Mouse (Mus musculus): ENCODE measurements around the gene Vpreb3. TPM values are rescaled to one million over a fixed set of nuclear protein-coding genes. Genes with fewer than 3 reads are reported as not detected.

Gene Vpreb3
- polyA plus RNA-seq (2015; fragmentation: Nextera tagmentation; extraction: Ambion mirVana): 0.90 and 1.8 TPM in 2 replicates

- Histone ChIP-seq H3K4me2 (no peak within 1 kb of the TSS), H3K27me3 (replicated peaks) (no peaks in the 10 kb centered on the region), H3K4me1 (0 out of 2 replicates have a peak, but pooled peaks cover 4% of the 10 kb centered on the region), H3K9me3 (no peaks in the 10 kb centered on the region), H3K27ac (peak within 1 kb of the TSS; percentile 53), H3K9ac (no peak within 1 kb of the TSS), H3K36me3 (no peaks in the 10 kb centered on the region), H3K4me3 (replicated peaks) (no peak within 1 kb of the TSS)
- 80% methylated on average over 15 of the region's 15 CpGs for WGBS
- no peak for ATAC-seq (ENCODE audit: insufficient read depth, low FRiP score, low read depth)
Measured at GRCm38 (mm10) chr10:75942736-75943477, at the start of gene Vpreb3. Vpreb3 (plus strand) TSS chr10:75943057.

GRCm38 (mm10) chr10:75893089-75893750 lies 49.6 kb upstream of the Vpreb3 start, which contains the start of gene Derl3:
Derl3 (plus strand) TSS chr10:75893413.
- peak within 1 kb of the TSS; percentile 37 for H3K9ac ChIP-seq
- H3K9me3 ChIP-seq: no peaks in the 10 kb centered on the region
- no peaks in the 10 kb centered on the region for H3K27me3 ChIP-seq (replicated peaks)
- no peak within 1 kb of the TSS for H3K27ac ChIP-seq
- ATAC-seq (ENCODE audit: insufficient read depth, low FRiP score, low read depth): peak; percentile 99
- peak within 1 kb of the TSS; percentile 49 for H3K4me3 ChIP-seq (replicated peaks)
- peaks cover 18% of the 10 kb centered on the region for H3K4me1 ChIP-seq
- 1% methylated on average over 51 of the region's 51 CpGs for WGBS
- peaks cover 28% of the 10 kb centered on the region for H3K36me3 ChIP-seq
- peak within 1 kb of the TSS; percentile 97 for H3K4me2 ChIP-seq

GRCm38 (mm10) chr10:75894601-75895000 lies 48.3 kb upstream of the Vpreb3 start:
- peaks cover 15% of the 10 kb centered on the region for H3K4me1 ChIP-seq
- WGBS: 63% methylated on average over 6 of the region's 6 CpGs
- H3K9me3 ChIP-seq: no peaks in the 10 kb centered on the region
- no peaks in the 10 kb centered on the region for H3K27me3 ChIP-seq (replicated peaks)
- H3K36me3 ChIP-seq: peaks cover 28% of the 10 kb centered on the region
- H3K4me2 ChIP-seq: 0 out of 2 replicates have a peak overlapping the region, but pooled peaks have one; percentile 97
- H3K27ac ChIP-seq: no peak overlapping the region
- H3K9ac ChIP-seq: no peak overlapping the region
- H3K4me3 ChIP-seq (replicated peaks): no peak overlapping the region
- no peak for ATAC-seq (ENCODE audit: insufficient read depth, low FRiP score, low read depth)

- peaks cover 28% of the 10 kb centered on the region for H3K36me3 ChIP-seq
- WGBS: 94% methylated on average over 5 of the region's 5 CpGs
- no peaks in the 10 kb centered on the region for H3K27me3 ChIP-seq (replicated peaks)
Measured at GRCm38 (mm10) chr10:75895730-75896129, 47.1 kb upstream of the Vpreb3 start.

GRCm38 (mm10) chr10:75896208-75896607 lies 46.6 kb upstream of the Vpreb3 start:
- Histone ChIP-seq H3K4me3 (replicated peaks) (no peak overlapping the region), H3K9ac (no peak overlapping the region), H3K4me2 (no peak overlapping the region), H3K4me1 (peaks cover 13% of the 10 kb centered on the region), H3K27me3 (replicated peaks) (no peaks in the 10 kb centered on the region), H3K27ac (no peak overlapping the region), H3K9me3 (no peaks in the 10 kb centered on the region), H3K36me3 (peaks cover 28% of the 10 kb centered on the region)
- no peak for ATAC-seq (ENCODE audit: insufficient read depth, low FRiP score, low read depth)
- 88% methylated on average over 1 of the region's 1 CpGs for WGBS

More at GRCm38 (mm10) chr10:75895730-75896129, 47.1 kb upstream of the Vpreb3 start:
- ATAC-seq (ENCODE audit: insufficient read depth, low FRiP score, low read depth): no peak
- Histone ChIP-seq H3K27ac (no peak overlapping the region), H3K9ac (no peak overlapping the region), H3K9me3 (no peaks in the 10 kb centered on the region), H3K4me2 (no peak overlapping the region), H3K4me1 (peaks cover 13% of the 10 kb centered on the region), H3K4me3 (replicated peaks) (no peak overlapping the region)

- H3K4me3 ChIP-seq (replicated peaks): no peak overlapping the region
- no peaks in the 10 kb centered on the region for H3K9me3 ChIP-seq
- H3K36me3 ChIP-seq: peaks cover 38% of the 10 kb centered on the region
- H3K27me3 ChIP-seq (replicated peaks): no peaks in the 10 kb centered on the region
- peaks cover 13% of the 10 kb centered on the region for H3K4me1 ChIP-seq
- H3K27ac ChIP-seq: no peak overlapping the region
- no peak for ATAC-seq (ENCODE audit: insufficient read depth, low FRiP score, low read depth)
- H3K9ac ChIP-seq: no peak overlapping the region
- 39% methylated on average over 6 of the region's 6 CpGs for WGBS
- H3K4me2 ChIP-seq: no peak overlapping the region
Measured at GRCm38 (mm10) chr10:75897373-75897772, 45.5 kb upstream of the Vpreb3 start.

GRCm38 (mm10) chr10:75898039-75898564 lies 44.8 kb upstream of the Vpreb3 start:
- Histone ChIP-seq H3K36me3 (peaks cover 41% of the 10 kb centered on the region), H3K4me2 (no peak overlapping the region), H3K9ac (no peak overlapping the region), H3K27ac (no peak overlapping the region), H3K4me3 (replicated peaks) (no peak overlapping the region), H3K4me1 (peaks cover 13% of the 10 kb centered on the region), H3K27me3 (replicated peaks) (no peaks in the 10 kb centered on the region), H3K9me3 (no peaks in the 10 kb centered on the region)
- no peak for ATAC-seq (ENCODE audit: insufficient read depth, low FRiP score, low read depth)
- 72% methylated on average over 6 of the region's 6 CpGs for WGBS

- Histone ChIP-seq H3K9me3 (no peaks in the 10 kb centered on the region), H3K27ac (no peak overlapping the region), H3K9ac (no peak overlapping the region), H3K27me3 (replicated peaks) (no peaks in the 10 kb centered on the region), H3K36me3 (peaks cover 49% of the 10 kb centered on the region), H3K4me3 (replicated peaks) (no peak overlapping the region), H3K4me2 (no peak overlapping the region), H3K4me1 (0 out of 2 replicates have a peak, but pooled peaks cover 6% of the 10 kb centered on the region)
- WGBS: 62% methylated on average over 3 of the region's 3 CpGs
- ATAC-seq (ENCODE audit: insufficient read depth, low FRiP score, low read depth): no peak
Measured at GRCm38 (mm10) chr10:75898846-75899245, 44.0 kb upstream of the Vpreb3 start.

GRCm38 (mm10) chr10:75904391-75904790 lies 38.5 kb upstream of the Vpreb3 start:
- no peak overlapping the region for H3K4me2 ChIP-seq
- H3K4me1 ChIP-seq: no peaks in the 10 kb centered on the region
- H3K9ac ChIP-seq: no peak overlapping the region
- H3K27ac ChIP-seq: no peak overlapping the region
- H3K36me3 ChIP-seq: peaks cover 52% of the 10 kb centered on the region
- H3K9me3 ChIP-seq: no peaks in the 10 kb centered on the region
- ATAC-seq (ENCODE audit: insufficient read depth, low FRiP score, low read depth): no peak
- H3K27me3 ChIP-seq (replicated peaks): no peaks in the 10 kb centered on the region
- WGBS: 87% methylated on average over 5 of the region's 5 CpGs
- no peak overlapping the region for H3K4me3 ChIP-seq (replicated peaks)

- Histone ChIP-seq H3K36me3 (peaks cover 68% of the 10 kb centered on the region), H3K4me1 (no peaks in the 10 kb centered on the region), H3K27me3 (replicated peaks) (no peaks in the 10 kb centered on the region), H3K4me3 (replicated peaks) (no peak overlapping the region), H3K9ac (no peak overlapping the region), H3K4me2 (no peak overlapping the region), H3K27ac (no peak overlapping the region), H3K9me3 (no peaks in the 10 kb centered on the region)
- WGBS: 94% methylated on average over 4 of the region's 4 CpGs
- no peak for ATAC-seq (ENCODE audit: insufficient read depth, low FRiP score, low read depth)
Measured at GRCm38 (mm10) chr10:75906882-75907281, 36.0 kb upstream of the Vpreb3 start.

- Histone ChIP-seq H3K27me3 (replicated peaks) (no peaks in the 10 kb centered on the region), H3K27ac (no peak overlapping the region), H3K4me1 (no peaks in the 10 kb centered on the region), H3K36me3 (peaks cover 57% of the 10 kb centered on the region), H3K4me3 (replicated peaks) (no peak overlapping the region), H3K4me2 (no peak overlapping the region), H3K9ac (no peak overlapping the region), H3K9me3 (no peaks in the 10 kb centered on the region)
- 79% methylated on average over 2 of the region's 2 CpGs for WGBS
- ATAC-seq (ENCODE audit: insufficient read depth, low FRiP score, low read depth): no peak
Measured at GRCm38 (mm10) chr10:75910698-75911097, 32.2 kb upstream of the Vpreb3 start.

Data from stomach, embryonic 15.5 days (tissue).